Mouse (Mus musculus) thymus, adult 2 months (tissue): ENCODE measurements around the gene Gm20388.
"Not testable (repeated sequence)": the region's sequence is repeated elsewhere in the genome, so short reads cannot be mapped to it uniquely, and the experiment has no call there.

Experiments
- CTCF ChIP-seq: fragments of 200-500 bp; IDR thresholded peaks from 2 replicates; pipeline ENCODE4 v1.5.1; 2012; ENCODE audit warnings: mild to moderate bottlenecking, control low read depth, low read length, moderate library complexity, borderline replicate concordance; ENCODE audit not compliant: control insufficient read depth, poor library complexity, insufficient read depth; ENCODE audit errors: extremely low read depth
- POLR2A ChIP-seq: fragments of 200-500 bp; IDR thresholded peaks from 2 replicates; pipeline ENCODE4 v1.6.1; 2012; ENCODE audit warnings: mild to moderate bottlenecking, low read length, control low read depth, moderate library complexity; ENCODE audit not compliant: control insufficient read depth, poor library complexity, insufficient read depth; ENCODE audit errors: extremely low read depth

- TF ChIP-seq POLR2A, CTCF: not testable (repeated sequence)
These were observed 4049.9 kb downstream of the Gm20388 start for GRCm38 (mm10) chr8:123960556-123960955.
